Mouse (Mus musculus) MN1 (cell line): ENCODE results near the gene Prrx1.

Experiments used
- DNase-seq: peaks from one replicate; pipeline ENCODE4 v3.0.0-alpha.2; 2016; ENCODE audit warnings: low spot score

Prrx1 gene

GRCm38 (mm10) chr1:163313101-163313773 lies at the start of gene Prrx1:
Prrx1 (minus strand) TSS chr1:163313710.
- DNase-seq = no peak

DNA sequence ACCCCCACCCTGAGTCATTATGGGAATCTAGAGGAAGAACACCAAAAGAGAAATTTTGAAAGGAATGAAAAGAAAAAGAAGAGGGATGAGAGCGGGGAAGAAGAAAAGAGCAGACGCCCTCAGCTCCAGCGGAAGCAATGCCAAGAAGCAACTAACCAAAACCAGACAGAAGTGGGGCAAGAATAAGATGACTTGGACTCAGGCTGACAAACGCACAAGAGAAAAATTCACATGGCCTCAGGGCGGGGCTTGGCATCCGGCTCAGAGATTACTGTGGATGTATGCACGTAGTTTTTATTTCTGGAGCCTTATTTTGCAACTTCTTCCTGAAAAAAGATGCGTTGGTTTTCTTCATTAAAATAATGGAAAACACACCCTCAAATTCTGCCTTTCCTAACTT lies 48.7 kb upstream of the Prrx1 start:
- DNase-seq = no peak

DNA sequence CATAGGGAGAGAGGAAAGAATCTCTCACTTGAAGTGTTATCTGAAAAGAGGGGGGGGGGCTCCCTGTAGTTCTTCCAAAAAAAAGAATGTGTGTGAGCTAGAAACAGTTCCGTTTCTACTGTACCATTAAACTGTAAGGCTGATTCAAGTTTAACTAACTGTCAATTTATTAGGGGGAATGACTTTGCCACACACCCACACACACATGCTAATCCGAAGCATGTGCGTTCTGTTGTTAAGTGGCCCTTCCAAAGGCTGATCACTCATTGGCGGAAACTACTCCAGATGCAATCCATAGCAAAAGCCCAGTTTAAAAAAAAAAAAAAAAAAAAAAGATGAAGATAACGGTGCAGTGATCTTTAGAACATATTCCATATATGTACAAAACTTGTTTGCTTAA lies 47.9 kb upstream of the Prrx1 start:
- no peak for DNase-seq

GRCm38 (mm10) chr1:163360796-163361195 lies 47.3 kb upstream of the Prrx1 start:
- DNase-seq = no peak

DNA sequence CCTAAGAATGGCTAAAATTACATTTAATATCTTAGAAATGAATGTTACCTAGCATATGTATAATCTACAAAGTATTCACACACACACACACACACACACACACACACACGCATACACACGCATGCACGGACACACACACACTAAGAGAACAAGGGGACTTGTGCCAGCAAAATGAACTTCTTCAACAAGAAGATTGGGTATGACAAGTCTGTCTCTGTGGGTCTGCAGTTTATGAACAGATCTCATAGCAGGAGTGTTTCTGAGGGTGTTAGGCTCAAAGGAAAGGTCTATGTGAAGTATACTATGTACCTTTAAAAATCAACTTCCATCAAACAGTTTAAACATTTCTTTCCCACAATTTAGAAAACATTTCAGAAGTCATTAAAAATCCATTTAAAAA lies 46.0 kb upstream of the Prrx1 start:
- DNase-seq = no peak

DNA sequence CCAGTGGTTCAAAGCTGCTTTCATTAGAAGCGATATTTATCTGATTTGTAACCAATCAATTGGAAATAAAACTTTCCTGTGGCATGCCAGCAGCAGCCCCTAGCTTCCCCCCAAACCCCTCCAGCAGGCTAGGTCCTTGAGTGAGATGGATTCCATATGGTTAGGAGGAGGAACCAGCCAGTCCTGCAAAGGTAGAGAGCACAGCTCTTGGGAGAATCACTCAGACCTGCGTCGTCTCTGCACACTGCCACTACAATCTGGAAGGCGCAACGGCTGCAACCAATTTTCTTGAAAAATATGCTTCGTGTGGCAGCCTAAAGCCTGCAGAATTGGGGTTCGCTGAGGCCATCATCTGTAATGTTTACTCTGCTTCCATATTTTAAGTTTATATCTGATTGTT lies 44.7 kb upstream of the Prrx1 start:
- DNase-seq = no peak

- DNase-seq = no peak
Observed at GRCm38 (mm10) chr1:163357733-163358132, 44.2 kb upstream of the Prrx1 start.

GRCm38 (mm10) chr1:163356167-163356566 lies 42.7 kb upstream of the Prrx1 start:
- no peak for DNase-seq

DNA sequence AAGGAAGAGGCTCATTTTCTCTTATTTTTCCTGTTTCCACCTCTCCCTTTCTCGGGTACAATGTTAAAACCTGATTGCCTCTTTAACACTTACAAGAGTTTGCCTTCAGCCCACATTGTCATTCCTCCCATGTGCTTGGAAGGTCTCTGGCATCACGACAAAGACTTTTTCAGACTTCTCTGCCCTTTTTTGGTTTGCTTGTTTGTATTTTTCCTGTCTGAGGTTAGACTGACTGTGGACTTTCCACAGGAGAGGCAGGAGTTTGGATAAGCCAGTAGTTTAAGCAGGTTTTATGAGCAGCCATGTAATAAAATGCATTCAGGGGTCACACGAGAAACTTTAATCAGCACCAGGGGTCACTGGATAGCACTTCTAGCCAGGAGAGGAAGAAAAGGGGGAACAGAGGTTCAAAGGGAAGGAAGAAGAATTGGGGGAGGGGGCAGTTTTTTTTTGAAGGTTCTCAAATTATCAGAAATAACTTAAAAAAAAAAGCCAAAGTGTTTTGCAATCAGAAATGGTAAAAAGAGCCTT lies 42.2 kb upstream of the Prrx1 start:
- DNase-seq = no peak

DNA sequence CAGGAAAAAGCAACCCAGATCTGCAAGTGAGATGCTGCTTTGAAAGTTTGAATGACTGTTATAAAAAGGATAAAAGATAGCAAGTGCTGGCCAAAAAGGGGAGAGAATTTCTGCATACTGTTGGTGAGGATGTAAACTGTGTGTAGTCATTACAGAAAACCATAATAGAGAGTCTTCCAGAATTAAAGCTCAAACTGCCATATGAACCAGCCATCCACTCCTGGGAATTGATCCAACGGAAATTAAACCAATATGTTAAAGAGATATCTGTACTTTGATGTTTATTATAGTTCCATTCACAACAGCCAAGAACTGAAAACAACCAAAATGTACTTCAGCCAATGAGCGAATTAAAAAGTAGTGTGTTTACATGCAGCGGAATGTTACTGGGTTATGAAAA lies 37.5 kb upstream of the Prrx1 start:
- DNase-seq = no peak

GRCm38 (mm10) chr1:163345541-163345940 lies 32.0 kb upstream of the Prrx1 start:
- no peak for DNase-seq

GRCm38 (mm10) chr1:163344931-163345330 lies 31.4 kb upstream of the Prrx1 start:
- no peak for DNase-seq

- no peak for DNase-seq
Observed at GRCm38 (mm10) chr1:163339219-163339561, 25.7 kb upstream of the Prrx1 start.

DNA sequence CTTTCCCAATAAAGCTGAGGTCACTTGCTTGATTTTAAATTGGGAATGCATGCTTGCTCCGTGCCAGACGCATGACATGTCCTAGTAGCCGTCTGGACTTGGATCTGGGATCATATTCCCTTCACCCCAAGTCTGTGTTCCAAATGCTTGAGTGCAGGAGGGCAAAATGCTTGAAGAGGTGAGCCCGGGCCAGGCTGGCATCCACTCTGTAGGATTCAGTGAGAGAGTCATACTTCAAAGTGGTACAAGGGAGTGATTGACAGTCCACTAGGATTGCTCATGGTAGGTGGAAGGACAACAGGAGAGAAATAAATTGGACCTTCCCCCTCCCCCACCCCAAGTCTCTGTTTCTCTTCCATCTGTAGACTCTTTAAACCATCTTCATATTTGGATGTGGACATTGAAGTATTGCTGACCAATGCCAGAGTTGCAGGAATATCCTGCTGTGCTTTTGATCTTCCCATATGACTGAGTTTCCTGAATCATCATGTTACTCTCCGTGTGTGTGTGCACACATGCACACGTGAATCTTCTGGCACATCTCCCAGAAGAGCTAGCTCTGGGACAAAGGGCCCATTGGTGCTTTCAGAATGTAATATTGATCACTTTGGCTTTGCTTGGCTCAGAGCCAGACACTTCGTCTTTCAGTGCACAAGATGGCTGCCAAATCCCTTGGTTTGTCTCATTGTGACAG lies 25.2 kb upstream of the Prrx1 start:
- DNase-seq = peak; percentile 11

GRCm38 (mm10) chr1:163337821-163338220 lies 24.3 kb upstream of the Prrx1 start:
- DNase-seq = no peak

DNA sequence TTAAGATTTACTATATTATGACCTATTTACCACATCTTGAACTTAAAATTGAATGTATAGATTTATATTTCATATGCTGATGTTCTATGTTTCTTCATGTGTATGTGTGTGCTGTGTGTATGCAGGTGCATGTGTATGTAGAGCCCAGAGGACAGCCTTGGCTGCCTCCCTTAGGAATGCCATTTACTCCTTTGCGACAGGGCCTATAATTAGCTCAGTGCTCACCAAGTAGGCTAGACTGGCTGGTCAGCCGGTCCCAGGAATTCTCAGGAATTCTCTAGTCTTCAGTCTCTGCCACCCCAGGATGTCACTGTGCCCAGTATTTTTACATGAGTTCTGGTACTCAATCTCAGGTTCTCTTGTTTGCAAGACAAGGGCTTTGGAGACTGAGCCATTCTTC lies 13.8 kb upstream of the Prrx1 start:
- no peak for DNase-seq

DNA sequence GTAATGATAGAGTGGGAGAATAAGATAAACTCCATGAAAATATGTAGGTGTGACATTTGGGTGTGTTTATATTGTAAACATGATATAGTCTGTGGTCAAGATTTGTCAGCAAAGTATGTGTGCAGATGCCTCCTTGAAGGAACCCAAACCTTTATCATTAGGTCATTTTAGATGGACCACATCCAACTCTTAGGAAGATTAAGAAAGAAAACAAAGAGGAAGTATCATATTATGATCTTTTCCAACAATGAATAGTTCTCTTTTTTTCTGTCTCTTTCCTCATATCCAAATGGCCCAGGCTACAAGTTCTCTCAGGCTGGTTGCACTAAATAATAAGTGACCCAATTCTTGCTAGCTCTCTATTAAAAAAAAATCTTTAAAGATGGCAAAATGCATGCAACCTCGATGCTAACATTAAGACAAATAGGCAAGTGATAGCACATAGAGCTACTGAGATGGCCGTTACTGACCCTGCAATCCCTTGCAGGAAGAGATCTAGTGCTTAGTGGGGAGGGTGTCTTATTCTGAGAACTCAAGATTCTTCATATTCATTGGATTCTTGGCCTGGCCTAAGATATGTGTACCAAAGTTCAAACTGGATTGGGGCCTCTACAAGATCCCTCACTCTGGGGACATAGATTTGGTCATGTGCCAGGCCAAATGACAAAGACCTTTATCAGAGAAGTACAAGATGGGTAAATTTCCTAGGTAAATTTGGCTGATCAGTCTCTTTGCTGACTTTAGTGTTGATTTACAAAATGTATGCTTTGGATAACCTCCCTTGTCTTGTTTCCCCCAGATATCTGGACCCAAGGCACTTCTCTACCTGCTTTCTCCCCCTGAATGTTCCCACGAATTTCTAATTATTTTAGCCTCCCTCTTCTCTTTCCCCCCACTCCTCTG lies 6.4 kb upstream of the Prrx1 start:
- DNase-seq = no peak

DNA sequence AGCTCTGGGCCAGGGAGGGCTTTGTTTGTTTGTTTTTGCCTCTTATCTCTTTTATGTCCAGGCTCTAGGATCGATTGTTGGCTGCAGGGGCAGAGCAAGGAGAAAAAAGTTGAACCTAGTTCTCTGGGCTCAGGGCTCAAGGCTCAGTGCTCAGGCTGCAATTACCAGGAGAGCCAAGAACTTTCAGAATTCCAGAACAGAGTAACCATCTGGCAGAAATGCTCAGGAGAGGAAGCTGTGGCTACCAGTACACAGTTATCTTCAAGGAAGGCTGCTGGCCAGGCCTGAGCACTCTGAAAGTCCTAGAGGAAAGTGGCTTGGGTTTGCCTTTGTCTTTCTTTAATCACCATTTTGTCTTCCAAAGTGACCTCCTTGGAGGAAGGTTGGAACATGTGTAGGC lies 3.4 kb upstream of the Prrx1 start:
- no peak for DNase-seq

- DNase-seq = no peak
Observed at GRCm38 (mm10) chr1:163314829-163315301, 1.4 kb upstream of the Prrx1 start.

DNA sequence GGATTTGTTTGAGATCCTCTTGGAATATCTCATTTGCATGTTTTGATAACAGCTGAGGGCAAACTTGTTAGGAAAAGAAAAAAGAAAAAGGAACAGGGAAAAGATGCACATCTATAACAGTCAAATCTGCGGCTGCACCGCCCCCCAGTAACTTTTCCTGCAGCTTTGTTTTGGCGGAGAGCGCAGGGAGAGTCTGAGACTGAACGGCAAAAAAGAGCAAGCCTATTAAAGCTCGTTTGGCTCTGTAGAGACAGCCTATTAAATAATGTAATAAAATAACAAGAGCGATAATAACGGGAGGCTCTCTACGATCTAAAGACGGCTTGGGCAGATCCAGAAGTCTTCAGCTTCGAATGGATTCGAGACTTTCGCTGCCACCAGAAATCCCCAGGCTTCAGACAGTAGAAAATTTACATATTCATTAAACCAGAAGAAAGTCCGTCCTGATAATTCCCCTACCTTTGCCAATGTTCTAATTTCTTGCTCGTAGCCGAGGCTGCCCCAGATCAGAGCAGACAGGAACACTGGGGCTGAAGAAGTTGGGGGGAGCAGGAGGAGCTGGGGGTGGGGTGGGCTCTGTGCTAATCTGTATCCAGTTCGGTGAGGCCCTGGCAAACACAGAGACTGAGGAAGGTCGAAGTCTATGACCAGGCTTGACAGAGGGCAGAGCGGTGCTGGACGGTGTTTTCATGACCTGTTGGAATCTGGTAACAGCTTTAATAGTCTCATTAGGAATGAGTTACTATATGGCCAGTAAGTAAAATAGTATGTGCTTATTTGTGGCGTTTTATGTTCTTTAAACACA lies 613 bp upstream of the Prrx1 start:
- DNase-seq = no peak

- no peak for DNase-seq
Observed at GRCm38 (mm10) chr1:163311861-163312811, 1.4 kb downstream of the Prrx1 start.
